Mouse (Mus musculus) E14TG2a.4 (cell line): Measurements from ENCODE around the gene Megf8.

Experiments
- H3K27me3 ChIP-seq: 2 replicates; pipeline ENCODE4 v1.6.1; 2014; ENCODE audit warnings: low read length, control low read depth; ENCODE audit not compliant: insufficient read depth
- H3K36me3 ChIP-seq: 2 replicates; pipeline ENCODE4 v1.6.1; 2014; ENCODE audit warnings: low read length, control low read depth; ENCODE audit not compliant: insufficient read depth
- H3K4me1 ChIP-seq: replicated peaks from 2 replicates; pipeline ENCODE4 v1.6.1; 2014; ENCODE audit warnings: low read depth, low read length, control low read depth
- H3K4me3 ChIP-seq: replicated peaks from 2 replicates; pipeline ENCODE4 v1.5.1; 2014; ENCODE audit warnings: mild to moderate bottlenecking, low read length
- H3K9me3 ChIP-seq: 2 replicates; pipeline ENCODE4 v1.6.1; 2014; ENCODE audit warnings: low read length, control low read depth
- CTCF ChIP-seq: conservative IDR thresholded peaks from 2 replicates; pipeline ENCODE4 v1.5.1; 2014; ENCODE audit warnings: low read length
- NANOG ChIP-seq: IDR thresholded peaks from 2 replicates; pipeline ENCODE4 v1.6.1; 2014; ENCODE audit warnings: borderline replicate concordance, low read length, mixed read lengths
- POU5F1 ChIP-seq: IDR thresholded peaks from 2 replicates; pipeline ENCODE4 v1.6.1; 2014; ENCODE audit warnings: low read length, borderline replicate concordance

The Megf8 gene

DNA sequence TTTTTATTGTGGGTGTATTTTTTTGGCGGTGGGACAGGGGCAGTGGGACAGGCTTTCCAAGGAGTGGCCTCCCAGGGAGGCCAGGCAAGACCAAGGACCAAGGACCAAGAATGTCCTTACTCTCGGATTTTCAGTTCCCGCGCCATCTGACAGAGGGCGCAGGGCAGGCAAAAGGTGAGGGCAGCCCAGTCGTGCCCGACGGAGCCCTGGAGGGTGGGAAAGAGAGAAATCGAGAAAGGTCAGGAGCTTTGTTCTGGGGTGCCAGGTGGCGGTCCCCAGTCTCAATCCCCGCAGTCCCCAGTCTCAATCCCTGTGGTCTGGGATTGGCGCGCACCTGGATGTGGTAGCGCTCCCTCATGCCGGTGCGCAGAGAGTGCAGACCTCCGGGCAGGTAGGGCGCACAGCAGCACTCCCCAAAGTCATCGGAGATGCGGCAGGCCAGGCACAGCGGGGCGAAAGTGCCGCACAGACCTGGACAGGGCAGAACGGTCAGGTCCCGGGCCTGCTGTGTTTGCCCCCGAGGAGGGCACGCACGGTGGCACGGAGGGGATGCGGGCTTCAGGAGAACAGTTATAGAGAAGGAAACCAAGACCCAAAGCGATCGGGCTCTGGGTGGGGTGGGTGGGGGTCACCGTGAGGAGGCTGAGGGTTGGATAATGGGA, 50.8 kb downstream of the Megf8 start:
- Histone ChIP-seq H3K4me3 (peak overlapping the region; percentile 82), H3K36me3 (peaks cover 19% of the 10 kb centered on the region), H3K27me3 (peaks cover 55% of the 10 kb centered on the region), H3K9me3 (no peaks in the 10 kb centered on the region), H3K4me1 (peaks cover 54% of the 10 kb centered on the region)
- peak; percentile 31 for TF ChIP-seq CTCF
- TF ChIP-seq POU5F1: no peak

DNA sequence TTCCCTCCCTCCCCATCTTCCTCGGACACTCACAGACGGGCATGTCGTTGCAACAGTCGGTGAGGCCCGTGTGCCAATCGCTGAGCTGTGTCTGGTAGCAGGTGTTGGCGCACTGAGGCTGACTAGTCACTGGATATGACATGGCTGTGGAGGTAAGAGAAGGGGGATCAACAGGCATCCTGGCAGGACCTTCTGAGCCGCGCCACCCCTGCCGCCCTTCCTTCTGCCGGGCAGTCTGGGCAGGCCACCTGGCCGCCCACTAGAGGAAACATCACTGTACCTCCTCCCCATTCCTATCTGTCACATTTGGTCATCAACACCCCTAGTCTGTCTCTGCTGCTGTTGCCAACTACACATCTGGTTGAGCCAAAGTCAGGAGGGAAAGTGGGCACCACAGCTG, 51.4 kb downstream of the Megf8 start:
- Histone ChIP-seq H3K4me3 (peak overlapping the region; percentile 82), H3K27me3 (peaks cover 55% of the 10 kb centered on the region), H3K36me3 (peaks cover 13% of the 10 kb centered on the region), H3K9me3 (no peaks in the 10 kb centered on the region), H3K4me1 (peaks cover 50% of the 10 kb centered on the region)
- TF ChIP-seq CTCF (no peak), NANOG (no peak), POU5F1 (no peak)

- peaks cover 4% of the 10 kb centered on the region for H3K36me3 ChIP-seq
- peak within 1 kb of the TSS; percentile 82 for H3K4me3 ChIP-seq
- H3K4me1 ChIP-seq: peaks cover 43% of the 10 kb centered on the region
- H3K27me3 ChIP-seq: peaks cover 55% of the 10 kb centered on the region
- no peak for TF ChIP-seq NANOG
- TF ChIP-seq CTCF: no peak
- TF ChIP-seq POU5F1: no peak
- no peaks in the 10 kb centered on the region for H3K9me3 ChIP-seq
Observed at GRCm38 (mm10) chr7:25369058-25369749, 52.2 kb downstream of the Megf8 start, which contains the start of gene Cnfn. TSS of gene Cnfn (minus strand) at chr7:25369724.

- TF ChIP-seq NANOG (no peak), POU5F1 (no peak), CTCF (no peak)
- no peak overlapping the region for H3K4me3 ChIP-seq
- H3K9me3 ChIP-seq: no peaks in the 10 kb centered on the region
- H3K27me3 ChIP-seq: peaks cover 50% of the 10 kb centered on the region
- no peaks in the 10 kb centered on the region for H3K36me3 ChIP-seq
- peaks cover 46% of the 10 kb centered on the region for H3K4me1 ChIP-seq
Observed at GRCm38 (mm10) chr7:25372441-25372840, 55.5 kb downstream of the Megf8 start.

GRCm38 (mm10) chr7:25376556-25376955, 59.6 kb downstream of the Megf8 start:
- no peak for TF ChIP-seq POU5F1
- TF ChIP-seq NANOG: no peak
- Histone ChIP-seq H3K9me3 (no peaks in the 10 kb centered on the region), H3K4me3 (peak overlapping the region; percentile 60), H3K4me1 (peaks cover 61% of the 10 kb centered on the region), H3K36me3 (peaks cover 3% of the 10 kb centered on the region), H3K27me3 (peaks cover 26% of the 10 kb centered on the region)

DNA sequence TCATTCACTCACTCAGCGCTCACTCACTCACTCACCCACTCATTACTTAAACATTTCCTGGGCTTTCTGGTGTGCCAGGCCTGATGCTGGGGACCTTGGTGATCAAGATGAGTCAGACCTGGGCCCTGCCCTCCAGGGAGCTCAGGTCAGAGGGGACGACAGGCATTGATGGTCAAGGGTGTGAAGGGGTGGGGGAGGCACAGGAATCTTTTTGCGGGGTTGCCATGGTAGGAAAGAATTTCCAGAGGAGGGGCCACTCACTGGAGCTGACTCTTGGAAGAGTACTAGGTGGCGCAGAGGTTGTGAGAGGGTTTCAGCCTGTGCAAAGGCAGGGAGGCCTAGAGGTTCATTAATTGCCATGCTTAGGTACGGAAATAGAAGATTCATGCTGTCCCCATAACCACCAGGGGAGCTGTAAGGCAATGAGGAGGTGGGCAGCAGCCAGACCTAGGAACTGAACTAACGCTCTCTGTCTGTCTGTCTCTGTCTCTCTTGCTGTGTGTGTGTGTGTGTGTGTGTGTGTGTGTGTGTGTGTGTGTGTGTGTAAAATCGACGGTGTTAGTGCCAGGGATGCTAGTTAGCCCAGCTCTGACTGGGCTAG, 60.2 kb downstream of the Megf8 start:
- TF ChIP-seq NANOG (no peak), CTCF (0 out of 2 replicates have a peak, but pooled peaks have one; percentile 11)
- H3K27me3 ChIP-seq: peaks cover 25% of the 10 kb centered on the region
- peaks cover 67% of the 10 kb centered on the region for H3K4me1 ChIP-seq
- H3K9me3 ChIP-seq: no peaks in the 10 kb centered on the region
- peak overlapping the region; percentile 60 for H3K4me3 ChIP-seq
- H3K36me3 ChIP-seq: peaks cover 10% of the 10 kb centered on the region

DNA sequence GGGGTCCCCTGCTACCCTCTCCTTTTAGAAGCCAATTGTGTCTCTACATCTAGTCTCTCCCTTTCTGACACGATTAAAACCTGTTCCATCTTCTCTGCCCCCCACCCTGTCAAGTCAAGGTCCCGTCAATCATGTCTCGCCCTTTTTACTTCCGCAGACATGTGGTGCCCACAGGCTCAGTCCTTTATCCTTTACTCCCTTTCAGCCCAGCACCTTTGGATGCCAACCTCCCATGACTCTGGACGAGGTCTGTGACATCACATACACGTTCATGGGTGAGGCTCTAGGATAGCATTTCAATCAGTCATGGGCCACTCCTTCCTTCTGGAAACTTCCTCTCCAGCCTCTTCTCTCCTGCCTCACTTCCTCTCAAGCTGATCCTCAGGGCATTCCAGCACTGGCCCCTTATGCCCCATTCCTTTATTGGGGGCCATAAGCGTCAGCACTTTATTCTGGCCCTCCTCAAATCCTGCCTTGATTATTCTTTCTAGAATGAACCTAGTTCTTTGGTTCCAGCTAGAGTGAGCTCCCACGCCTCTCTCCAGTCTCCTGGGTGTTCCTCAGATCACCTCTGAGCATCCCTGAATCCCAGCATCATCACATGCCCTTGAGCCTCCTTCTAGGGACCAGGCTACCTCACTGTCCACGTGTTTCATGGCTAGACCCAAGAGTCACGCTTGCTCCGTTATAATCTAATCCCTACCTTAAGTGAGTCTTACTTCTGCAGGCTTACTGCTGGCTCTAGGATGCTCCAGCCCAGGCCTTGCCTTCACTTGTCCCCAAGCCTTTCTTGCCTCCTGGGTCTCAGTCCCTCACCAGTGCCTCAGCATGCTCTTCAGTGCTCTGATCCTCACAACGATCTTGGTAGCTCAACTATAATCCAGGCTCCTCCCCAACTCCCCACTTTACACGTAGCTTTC, 61.5 kb downstream of the Megf8 start:
- no peak for TF ChIP-seq CTCF
- TF ChIP-seq NANOG: no peak
- no peak for TF ChIP-seq POU5F1

More for the DNA sequence above, 61.5 kb downstream of the Megf8 start:
- H3K27me3 ChIP-seq: peaks cover 25% of the 10 kb centered on the region
- H3K4me3 ChIP-seq: no peak overlapping the region
- peaks cover 76% of the 10 kb centered on the region for H3K4me1 ChIP-seq
- peaks cover 21% of the 10 kb centered on the region for H3K36me3 ChIP-seq
- no peaks in the 10 kb centered on the region for H3K9me3 ChIP-seq
